Mouse (Mus musculus): ENCODE measurements at regions not wholly inside any gene's neighbourhood (a gene's known extent, or its start where the extent isn't known, plus 50 kb on each side); places are given as distances from the start of the nearest gene placed in this dataset.
"Not testable (repeated sequence)": the region's sequence is repeated elsewhere in the genome, so short reads cannot be mapped to it uniquely, and the experiment has no call there.

GRCm38 (mm10) chr14:104715651-104716050 lies 193.2 kb upstream of the Rnf219 start:
- not testable (repeated sequence) for H3K9me3 ChIP-seq (ENCODE audit: control insufficient read depth, low read length); H3K27me3 ChIP-seq (replicated peaks; ENCODE audit: control insufficient read depth, insufficient read depth, low read length); H3K4me2 ChIP-seq (ENCODE audit: low read depth, low read length); H3K4me1 ChIP-seq (ENCODE audit: control insufficient read depth, insufficient read depth, low read length); ATAC-seq; H3K9ac ChIP-seq (ENCODE audit: low read depth, low read length); H3K36me3 ChIP-seq (ENCODE audit: control insufficient read depth, insufficient read depth, low read length); H3K27ac ChIP-seq (ENCODE audit: low read length); H3K4me3 ChIP-seq (ENCODE audit: low read length)
- 92% methylated on average over 22 of the region's 24 CpGs for WGBS

- Histone ChIP-seq H3K9me3 (ENCODE audit: control insufficient read depth, low read length) (no peaks in the 10 kb centered on the region), H3K9ac (ENCODE audit: low read depth, low read length) (no peak overlapping the region), H3K4me3 (ENCODE audit: low read length) (no peak overlapping the region), H3K27ac (ENCODE audit: low read length) (no peak overlapping the region), H3K4me1 (ENCODE audit: control insufficient read depth, insufficient read depth, low read length) (no peaks in the 10 kb centered on the region), H3K27me3 (replicated peaks; ENCODE audit: control insufficient read depth, insufficient read depth, low read length) (no peaks in the 10 kb centered on the region), H3K4me2 (ENCODE audit: low read depth, low read length) (no peak overlapping the region), H3K36me3 (ENCODE audit: control insufficient read depth, insufficient read depth, low read length) (no peaks in the 10 kb centered on the region)
- WGBS: 86% methylated on average over 8 of the region's 8 CpGs
- ATAC-seq: no peak
Observed at GRCm38 (mm10) chr14:104702283-104702893, 179.9 kb upstream of the Rnf219 start.

GRCm38 (mm10) chr14:104698962-104699361 lies 176.5 kb upstream of the Rnf219 start:
- Histone ChIP-seq H3K27me3 (replicated peaks; ENCODE audit: control insufficient read depth, insufficient read depth, low read length) (no peaks in the 10 kb centered on the region), H3K9me3 (ENCODE audit: control insufficient read depth, low read length) (no peaks in the 10 kb centered on the region), H3K4me1 (ENCODE audit: control insufficient read depth, insufficient read depth, low read length) (no peaks in the 10 kb centered on the region), H3K4me2 (ENCODE audit: low read depth, low read length) (no peak overlapping the region), H3K36me3 (ENCODE audit: control insufficient read depth, insufficient read depth, low read length) (no peaks in the 10 kb centered on the region), H3K27ac (ENCODE audit: low read length) (no peak overlapping the region), H3K9ac (ENCODE audit: low read depth, low read length) (no peak overlapping the region), H3K4me3 (ENCODE audit: low read length) (no peak overlapping the region)
- ATAC-seq: no peak
- WGBS: 85% methylated on average over 4 of the region's 4 CpGs

GRCm38 (mm10) chr14:104695101-104695500 lies 172.7 kb upstream of the Rnf219 start:
- Histone ChIP-seq H3K9me3 (ENCODE audit: control insufficient read depth, low read length) (no peaks in the 10 kb centered on the region), H3K4me3 (ENCODE audit: low read length) (no peak overlapping the region), H3K27me3 (replicated peaks; ENCODE audit: control insufficient read depth, insufficient read depth, low read length) (no peaks in the 10 kb centered on the region), H3K9ac (ENCODE audit: low read depth, low read length) (no peak overlapping the region), H3K27ac (ENCODE audit: low read length) (no peak overlapping the region), H3K36me3 (ENCODE audit: control insufficient read depth, insufficient read depth, low read length) (no peaks in the 10 kb centered on the region), H3K4me1 (ENCODE audit: control insufficient read depth, insufficient read depth, low read length) (no peaks in the 10 kb centered on the region), H3K4me2 (ENCODE audit: low read depth, low read length) (no peak overlapping the region)
- no peak for ATAC-seq
- 79% methylated on average over 4 of the region's 4 CpGs for WGBS

GRCm38 (mm10) chr14:104694174-104694803 lies 171.8 kb upstream of the Rnf219 start:
- Histone ChIP-seq H3K4me2 (ENCODE audit: low read depth, low read length) (no peak overlapping the region), H3K27ac (ENCODE audit: low read length) (no peak overlapping the region), H3K4me1 (ENCODE audit: control insufficient read depth, insufficient read depth, low read length) (no peaks in the 10 kb centered on the region), H3K9ac (ENCODE audit: low read depth, low read length) (no peak overlapping the region), H3K27me3 (replicated peaks; ENCODE audit: control insufficient read depth, insufficient read depth, low read length) (no peaks in the 10 kb centered on the region), H3K36me3 (ENCODE audit: control insufficient read depth, insufficient read depth, low read length) (no peaks in the 10 kb centered on the region), H3K4me3 (ENCODE audit: low read length) (no peak overlapping the region), H3K9me3 (ENCODE audit: control insufficient read depth, low read length) (no peaks in the 10 kb centered on the region)
- WGBS: 81% methylated on average over 14 of the region's 14 CpGs
- ATAC-seq: no peak

GRCm38 (mm10) chr14:104692616-104693015 lies 170.2 kb upstream of the Rnf219 start:
- Histone ChIP-seq H3K36me3 (ENCODE audit: control insufficient read depth, insufficient read depth, low read length) (no peaks in the 10 kb centered on the region), H3K4me1 (ENCODE audit: control insufficient read depth, insufficient read depth, low read length) (no peaks in the 10 kb centered on the region), H3K27ac (ENCODE audit: low read length) (no peak overlapping the region), H3K27me3 (replicated peaks; ENCODE audit: control insufficient read depth, insufficient read depth, low read length) (no peaks in the 10 kb centered on the region), H3K9ac (ENCODE audit: low read depth, low read length) (no peak overlapping the region), H3K4me3 (ENCODE audit: low read length) (no peak overlapping the region), H3K4me2 (ENCODE audit: low read depth, low read length) (no peak overlapping the region), H3K9me3 (ENCODE audit: control insufficient read depth, low read length) (no peaks in the 10 kb centered on the region)
- 88% methylated on average over 5 of the region's 5 CpGs for WGBS
- ATAC-seq: no peak

GRCm38 (mm10) chr14:104688440-104688839 lies 166.0 kb upstream of the Rnf219 start:
- no peak overlapping the region for H3K27ac ChIP-seq (ENCODE audit: low read length)
- no peak overlapping the region for H3K4me2 ChIP-seq (ENCODE audit: low read depth, low read length)
- no peak for ATAC-seq
- H3K9ac ChIP-seq (ENCODE audit: low read depth, low read length): no peak overlapping the region
- no peaks in the 10 kb centered on the region for H3K4me1 ChIP-seq (ENCODE audit: control insufficient read depth, insufficient read depth, low read length)
- 77% methylated on average over 3 of the region's 3 CpGs for WGBS
- no peaks in the 10 kb centered on the region for H3K36me3 ChIP-seq (ENCODE audit: control insufficient read depth, insufficient read depth, low read length)
- H3K27me3 ChIP-seq (replicated peaks; ENCODE audit: control insufficient read depth, insufficient read depth, low read length): no peaks in the 10 kb centered on the region
- H3K9me3 ChIP-seq (ENCODE audit: control insufficient read depth, low read length): no peaks in the 10 kb centered on the region
- no peak overlapping the region for H3K4me3 ChIP-seq (ENCODE audit: low read length)

- Histone ChIP-seq H3K9ac (ENCODE audit: low read depth, low read length) (no peak overlapping the region), H3K27ac (ENCODE audit: low read length) (no peak overlapping the region), H3K36me3 (ENCODE audit: control insufficient read depth, insufficient read depth, low read length) (no peaks in the 10 kb centered on the region), H3K9me3 (ENCODE audit: control insufficient read depth, low read length) (no peaks in the 10 kb centered on the region), H3K27me3 (replicated peaks; ENCODE audit: control insufficient read depth, insufficient read depth, low read length) (no peaks in the 10 kb centered on the region), H3K4me2 (ENCODE audit: low read depth, low read length) (no peak overlapping the region), H3K4me3 (ENCODE audit: low read length) (no peak overlapping the region), H3K4me1 (ENCODE audit: control insufficient read depth, insufficient read depth, low read length) (no peaks in the 10 kb centered on the region)
- no peak for ATAC-seq
- 8% methylated on average over 7 of the region's 7 CpGs for WGBS
Observed at GRCm38 (mm10) chr14:104676810-104677209, 154.4 kb upstream of the Rnf219 start.

- no peak overlapping the region for H3K9ac ChIP-seq (ENCODE audit: low read depth, low read length)
- H3K27ac ChIP-seq (ENCODE audit: low read length): no peak overlapping the region
- no peaks in the 10 kb centered on the region for H3K9me3 ChIP-seq (ENCODE audit: control insufficient read depth, low read length)
- no peak overlapping the region for H3K4me2 ChIP-seq (ENCODE audit: low read depth, low read length)
- WGBS: 64% methylated on average over 1 of the region's 1 CpGs
- no peaks in the 10 kb centered on the region for H3K27me3 ChIP-seq (replicated peaks; ENCODE audit: control insufficient read depth, insufficient read depth, low read length)
- no peak overlapping the region for H3K4me3 ChIP-seq (ENCODE audit: low read length)
- no peaks in the 10 kb centered on the region for H3K4me1 ChIP-seq (ENCODE audit: control insufficient read depth, insufficient read depth, low read length)
- no peaks in the 10 kb centered on the region for H3K36me3 ChIP-seq (ENCODE audit: control insufficient read depth, insufficient read depth, low read length)
- ATAC-seq: no peak
Observed at GRCm38 (mm10) chr14:104661696-104662095, 139.3 kb upstream of the Rnf219 start.

GRCm38 (mm10) chr14:104658751-104659150 lies 136.3 kb upstream of the Rnf219 start:
- H3K4me2 ChIP-seq (ENCODE audit: low read depth, low read length): no peak overlapping the region
- H3K4me3 ChIP-seq (ENCODE audit: low read length): no peak overlapping the region
- H3K27me3 ChIP-seq (replicated peaks; ENCODE audit: control insufficient read depth, insufficient read depth, low read length): no peaks in the 10 kb centered on the region
- ATAC-seq: no peak
- no peak overlapping the region for H3K27ac ChIP-seq (ENCODE audit: low read length)
- 87% methylated on average over 1 of the region's 1 CpGs for WGBS
- H3K4me1 ChIP-seq (ENCODE audit: control insufficient read depth, insufficient read depth, low read length): no peaks in the 10 kb centered on the region
- H3K9me3 ChIP-seq (ENCODE audit: control insufficient read depth, low read length): no peaks in the 10 kb centered on the region
- H3K36me3 ChIP-seq (ENCODE audit: control insufficient read depth, insufficient read depth, low read length): no peaks in the 10 kb centered on the region
- no peak overlapping the region for H3K9ac ChIP-seq (ENCODE audit: low read depth, low read length)
